Mouse (Mus musculus) regulatory T cell (primary cell): Measurements from ENCODE around the gene Pcif1.
"Not testable (repeated sequence)": the region's sequence is repeated elsewhere in the genome, so short reads cannot be mapped to it uniquely, and the experiment has no call there.

ENCODE experiments used
- in situ Hi-C: fragments of 300-600 bp; cut with MboI, MseI; formaldehyde crosslinking; loops from one replicate; pipeline ENCODE4 v1.15.1; 2025; ENCODE audit warnings: high pct_unique_total_duplicates

Gene Pcif1

GRCm38 (mm10) chr2:164879228-164879567 is at the start of gene Pcif1:
Pcif1 (plus strand) TSS chr2:164879304.
- in situ Hi-C loops, result loop anchor here (25.0 kb wide), 1 partner anchor 1817 kb away; the partner anchor contains the start of gene Mybl2

DNA sequence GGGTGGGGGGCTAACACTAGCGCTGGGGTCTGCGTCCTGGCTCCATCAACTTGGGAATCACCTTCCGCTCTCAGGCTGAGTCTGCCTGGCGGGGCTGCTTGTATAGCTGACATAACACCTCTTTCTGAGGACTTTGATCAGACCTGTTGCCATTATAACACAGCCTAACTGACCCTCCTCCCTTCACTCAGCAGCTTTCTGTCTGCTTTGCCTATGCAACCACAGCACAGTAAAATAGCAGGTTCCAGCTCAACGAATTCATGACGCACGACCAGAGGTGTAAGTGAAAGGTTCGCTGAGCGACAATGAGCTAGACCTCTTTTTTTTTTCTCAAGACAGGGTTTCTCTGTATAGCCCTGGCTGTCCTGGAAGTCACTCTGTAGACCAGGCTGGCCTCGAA is 48.1 kb upstream of the Pcif1 start:
- in situ Hi-C loops, result no loop called here

DNA sequence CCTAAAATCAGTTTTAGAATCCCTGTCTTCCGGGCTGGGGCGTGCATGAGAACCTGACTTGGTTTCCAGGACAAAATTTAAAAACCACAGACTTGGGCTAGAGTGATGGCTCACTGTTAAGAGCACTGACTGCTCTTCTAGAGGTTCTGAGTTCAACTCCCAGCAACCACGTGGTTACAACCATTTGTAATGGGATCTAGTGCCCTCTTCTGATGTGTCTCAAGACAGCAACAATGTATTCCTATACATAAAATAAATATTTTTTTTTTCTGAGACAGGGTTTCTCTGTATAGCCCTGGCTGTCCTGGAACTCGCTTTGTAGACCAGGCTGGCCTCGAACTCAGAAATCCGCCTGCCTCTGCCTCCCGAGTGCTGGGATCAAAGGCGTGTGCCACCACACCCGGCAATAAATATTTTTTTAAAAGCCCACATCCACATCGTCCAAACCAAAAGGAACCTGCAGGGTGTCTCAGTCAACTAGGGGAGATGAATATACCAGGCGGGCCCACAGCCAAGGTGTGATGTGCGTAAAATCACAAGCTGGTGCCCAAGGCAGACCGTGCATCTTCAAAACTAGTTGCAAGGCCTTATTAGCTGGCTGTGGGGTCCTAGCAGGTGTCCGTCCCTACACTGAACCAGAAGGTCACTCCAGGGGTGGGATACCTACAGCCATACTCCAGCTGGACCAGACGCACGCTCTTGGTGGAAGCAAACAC is 46.9 kb upstream of the Pcif1 start:
- in situ Hi-C loops, result no loop called here

GRCm38 (mm10) chr2:164832748-164833301 is 46.3 kb upstream of the Pcif1 start, which contains the start of gene Ctsa:
Ctsa (plus strand) TSS chr2:164832873.
- in situ Hi-C loops, result no loop called here

DNA sequence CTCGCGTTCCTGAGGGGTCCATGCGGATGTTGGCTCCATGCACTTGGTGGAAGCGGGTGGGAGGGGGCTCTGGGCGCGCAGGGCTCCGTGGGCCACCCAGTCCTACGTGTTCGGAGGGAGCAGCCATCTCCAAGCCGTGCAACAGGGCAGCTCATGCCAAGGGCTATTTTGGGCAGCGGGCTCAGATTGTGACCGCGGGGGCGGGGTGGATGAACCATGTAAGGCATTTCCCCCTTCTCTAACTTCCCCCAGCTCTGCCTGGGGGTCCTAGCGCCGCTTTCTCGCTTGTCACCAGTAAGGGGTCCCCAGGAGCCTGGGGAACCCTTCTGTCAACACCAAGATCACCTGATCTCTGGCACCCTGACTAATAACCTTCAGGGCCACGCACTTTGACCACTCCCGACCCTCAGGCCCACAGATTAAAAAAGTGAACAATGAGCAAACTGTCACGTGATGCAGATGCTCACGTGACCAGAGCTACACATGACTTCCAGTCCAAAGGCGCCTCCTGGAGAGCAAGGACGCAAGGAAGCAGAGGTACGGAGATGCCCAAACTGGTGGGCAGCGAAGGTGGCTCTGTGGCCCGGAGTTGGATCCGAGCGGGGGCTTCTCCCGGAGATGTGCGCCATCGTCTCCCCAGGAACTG is 45.7 kb upstream of the Pcif1 start, which contains the start of gene Neurl2:
TSS of gene Neurl2 (minus strand) at position 143 of the 646 bp plus-strand sequence.
- in situ Hi-C loops, result no loop called here

- in situ Hi-C loops, result no loop called here
Measured at GRCm38 (mm10) chr2:164834531-164834930, 44.6 kb upstream of the Pcif1 start.

DNA sequence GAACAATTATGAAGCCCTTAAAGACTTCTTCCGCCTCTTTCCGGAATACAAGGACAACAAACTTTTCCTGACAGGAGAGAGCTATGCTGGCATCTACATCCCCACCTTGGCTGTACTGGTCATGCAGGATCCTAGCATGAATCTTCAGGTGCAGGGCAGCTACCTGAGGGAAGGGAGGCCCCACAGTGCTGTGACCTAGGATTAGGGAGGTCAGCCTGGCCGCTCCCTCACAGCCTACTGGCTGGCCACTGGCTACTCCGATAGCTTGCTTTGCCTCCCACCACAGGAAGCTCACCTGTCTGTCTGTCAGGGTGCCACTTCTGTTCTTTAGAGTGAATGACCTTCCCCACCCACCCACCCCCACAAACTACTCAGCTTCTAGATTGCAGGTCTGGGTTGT is 43.9 kb upstream of the Pcif1 start:
- in situ Hi-C loops, result no loop called here

- in situ Hi-C loops, result no loop called here
Measured at GRCm38 (mm10) chr2:164845782-164846181, 33.3 kb upstream of the Pcif1 start.

GRCm38 (mm10) chr2:164850061-164850460 is 29.0 kb upstream of the Pcif1 start:
- in situ Hi-C loops, result no loop called here

DNA sequence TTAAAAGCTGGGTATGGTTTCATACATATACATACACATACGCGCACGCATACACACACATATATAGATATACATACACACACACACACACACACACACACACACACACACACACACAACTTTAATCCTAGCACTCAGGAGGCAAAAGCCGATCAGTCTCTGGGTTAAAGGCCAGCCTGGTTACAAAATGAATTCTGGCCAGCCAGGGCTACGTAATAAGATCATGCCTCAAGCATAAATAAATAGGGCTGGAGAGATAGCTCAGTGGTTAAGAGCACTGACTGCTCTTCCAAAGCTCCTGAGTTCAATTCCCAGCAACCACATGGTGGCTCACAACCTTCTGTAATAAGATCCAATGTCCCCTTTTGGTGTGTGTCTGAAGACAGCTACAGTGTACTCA is 23.5 kb upstream of the Pcif1 start:
- in situ Hi-C loops, result not testable (repeated sequence)

DNA sequence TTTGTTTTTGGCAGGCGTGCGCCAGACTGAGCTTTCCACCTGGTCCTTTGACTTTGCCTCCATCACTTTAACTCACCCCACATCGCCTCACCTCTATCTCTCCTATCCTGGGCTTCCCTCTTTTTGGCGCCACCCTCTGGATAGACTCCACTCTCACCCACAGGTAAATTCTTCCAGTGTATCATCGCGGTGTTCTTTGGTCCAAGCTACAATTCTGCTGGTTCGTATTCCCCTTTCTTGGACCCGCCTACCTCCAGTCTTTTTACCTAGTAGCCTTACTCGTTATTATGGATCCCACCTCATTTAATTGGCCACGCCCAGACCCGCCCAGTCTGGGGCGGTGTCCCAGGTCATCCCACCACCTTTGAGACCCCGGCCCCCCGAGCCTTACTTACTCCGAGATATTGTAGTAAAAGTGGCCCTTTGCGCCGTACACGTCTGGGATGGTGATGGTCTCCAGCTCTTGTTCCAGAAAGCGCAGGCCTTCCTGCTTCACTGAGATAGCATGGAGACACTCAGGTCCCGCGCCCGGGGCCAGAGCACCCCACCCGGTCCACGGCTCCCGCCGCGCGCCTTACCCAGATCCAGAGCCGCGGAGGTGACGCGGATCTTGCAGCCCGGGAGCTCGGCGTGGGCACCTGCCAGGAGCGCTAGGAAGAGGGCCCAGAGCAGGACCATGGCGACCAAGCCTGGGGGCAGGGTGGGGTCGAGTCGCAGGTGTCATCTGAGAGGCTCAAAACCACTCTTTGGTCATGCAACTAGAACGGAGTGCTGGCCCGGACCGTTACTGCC is 22.6 kb upstream of the Pcif1 start:
- in situ Hi-C loops, result no loop called here

DNA sequence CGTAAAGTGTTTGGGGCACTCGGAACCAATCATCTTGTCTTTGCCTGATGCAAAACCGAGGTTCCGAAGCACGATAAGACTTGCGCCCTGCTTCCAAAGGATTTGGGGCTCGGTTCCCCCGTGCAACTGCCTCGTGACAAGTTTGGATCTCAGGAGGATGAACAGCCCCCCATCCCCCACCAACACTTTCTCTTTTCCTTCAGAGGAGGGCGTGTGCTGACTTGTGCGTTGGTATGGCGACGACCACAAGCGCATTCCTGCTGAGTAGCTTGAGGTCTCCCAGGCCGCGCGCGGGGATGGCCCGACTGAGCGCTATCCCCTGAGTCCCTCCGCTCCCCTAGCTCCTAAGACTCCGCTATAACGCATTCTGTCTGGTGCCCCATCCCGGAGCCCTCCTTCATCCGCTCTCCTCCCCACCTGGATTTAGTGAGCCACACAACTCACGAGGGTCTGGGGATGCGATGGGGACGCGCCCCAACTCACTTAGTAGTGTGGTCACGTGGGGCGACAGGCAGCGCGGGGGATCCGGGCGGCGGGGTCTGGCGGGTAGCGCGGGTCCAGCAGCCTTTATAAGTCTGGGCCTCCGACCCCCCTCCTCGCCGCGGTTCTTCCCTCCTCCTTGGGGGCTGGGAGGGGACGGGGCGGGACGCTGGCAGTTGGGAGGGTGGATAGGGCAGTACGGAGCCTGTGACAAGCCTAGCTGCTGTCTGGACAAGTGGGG is 21.8 kb upstream of the Pcif1 start, which contains the start of gene Pltp:
TSS of gene Pltp (minus strand) at position 611 of the 721 bp plus-strand sequence.
- in situ Hi-C loops, result no loop called here

- in situ Hi-C loops, result no loop called here
Measured at GRCm38 (mm10) chr2:164857842-164858553, 21.1 kb upstream of the Pcif1 start.

GRCm38 (mm10) chr2:164859155-164859554 is 19.9 kb upstream of the Pcif1 start:
- in situ Hi-C loops, result no loop called here

GRCm38 (mm10) chr2:164859640-164860432 is 19.3 kb upstream of the Pcif1 start:
- in situ Hi-C loops, result no loop called here

DNA sequence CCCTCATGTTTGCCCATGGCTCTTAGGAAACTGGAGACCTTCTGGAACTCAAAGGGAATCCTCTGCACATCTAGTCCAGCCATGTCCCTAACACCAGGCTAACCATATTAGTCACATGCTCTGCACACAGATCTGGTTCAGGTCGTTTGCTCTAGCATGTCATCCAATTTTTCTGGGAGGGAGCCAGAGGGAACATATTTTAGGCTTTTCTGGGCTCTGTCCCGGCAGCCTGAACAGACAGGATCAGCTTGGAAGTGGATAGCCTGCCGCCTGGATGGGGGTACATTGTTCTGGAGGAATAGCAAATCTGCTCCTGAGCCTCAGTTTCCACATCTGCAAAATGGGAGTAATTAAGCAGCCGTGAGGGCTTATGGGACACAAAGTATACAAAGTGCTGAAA is 18.0 kb upstream of the Pcif1 start:
- in situ Hi-C loops, result no loop called here

- in situ Hi-C loops, result no loop called here
Measured at GRCm38 (mm10) chr2:164862179-164862861, 16.8 kb upstream of the Pcif1 start.

GRCm38 (mm10) chr2:164863411-164863810 is 15.7 kb upstream of the Pcif1 start:
- in situ Hi-C loops, result not testable (repeated sequence)

GRCm38 (mm10) chr2:164864593-164864992 is 14.5 kb upstream of the Pcif1 start:
- in situ Hi-C loops, result no loop called here
